Mouse (Mus musculus) megakaryocyte, embryonic 14.5 days (primary cell): ENCODE measurements around the gene Dcn. TPM values are rescaled to one million over a fixed set of nuclear protein-coding genes. Genes with fewer than 3 reads are reported as not detected.

Source experiments
- H3K27me3 ChIP-seq: replicated peaks from 2 replicates; pipeline ENCODE3; 2012; ENCODE audit warnings: inconsistent platforms
- H3K36me3 ChIP-seq: replicated peaks from 2 replicates; pipeline ENCODE3; 2012; ENCODE audit warnings: low read length, inconsistent platforms, mixed read lengths
- H3K4me1 ChIP-seq: 2 replicates; pipeline ENCODE4 v1.6.1; 2012; ENCODE audit warnings: inconsistent platforms
- H3K4me3 ChIP-seq: replicated peaks from 2 replicates; pipeline ENCODE3; 2012; ENCODE audit warnings: moderate library complexity, mild to moderate bottlenecking, inconsistent platforms
- H3K9me3 ChIP-seq: 2 replicates; pipeline ENCODE4 v1.6.1; 2012; ENCODE audit warnings: inconsistent platforms
- FLI1 ChIP-seq: IDR thresholded peaks from 2 replicates; pipeline ENCODE4 v1.6.1; 2012; ENCODE audit warnings: low read length, inconsistent platforms, mixed read lengths
- GATA1 ChIP-seq: IDR thresholded peaks from 3 replicates; pipeline ENCODE4 v1.6.1; 2012; ENCODE audit warnings: mixed read lengths, low read length, inconsistent platforms, borderline replicate concordance
- polyA plus RNA-seq: library from polyadenylated mRNA; stranded (reverse); fragments of >175 nt; gene quantifications from 2 replicates; pipeline ENCODE4 v1.2.3, GENCODE M21; 2012; ENCODE audit warnings: low replicate concordance; ENCODE audit not compliant: insufficient read depth

The Dcn gene
- polyA plus RNA-seq, 1 experiment = not detected

- Histone ChIP-seq H3K27me3 (no peaks in the 10 kb centered on the region), H3K4me3 (no peak overlapping the region), H3K9me3 (peaks cover 10% of the 10 kb centered on the region; the same call in 1 of the 2 replicates), H3K36me3 (no peaks in the 10 kb centered on the region), H3K4me1 (no peaks in the 10 kb centered on the region)
- TF ChIP-seq GATA1 (no peak), FLI1 (no peak)
Measured at GRCm38 (mm10) chr10:97478259-97478658, 1.1 kb upstream of the Dcn start.

- TF ChIP-seq FLI1 (no peak), GATA1 (no peak)
Measured at GRCm38 (mm10) chr10:97482150-97482549, 2.7 kb downstream of the Dcn start.

GRCm38 (mm10) chr10:97484049-97484448, 4.6 kb downstream of the Dcn start:
- Histone ChIP-seq H3K4me1 (no peaks in the 10 kb centered on the region), H3K36me3 (no peaks in the 10 kb centered on the region), H3K4me3 (no peak overlapping the region), H3K27me3 (no peaks in the 10 kb centered on the region), H3K9me3 (no peaks in the 10 kb centered on the region)
- TF ChIP-seq GATA1 = no peak
- no peak for TF ChIP-seq FLI1

More at GRCm38 (mm10) chr10:97482150-97482549, 2.7 kb downstream of the Dcn start:
- H3K9me3 ChIP-seq = no peaks in the 10 kb centered on the region
- H3K27me3 ChIP-seq = no peaks in the 10 kb centered on the region
- no peak overlapping the region for H3K4me3 ChIP-seq
- H3K4me1 ChIP-seq = no peaks in the 10 kb centered on the region
- no peaks in the 10 kb centered on the region for H3K36me3 ChIP-seq

DNA sequence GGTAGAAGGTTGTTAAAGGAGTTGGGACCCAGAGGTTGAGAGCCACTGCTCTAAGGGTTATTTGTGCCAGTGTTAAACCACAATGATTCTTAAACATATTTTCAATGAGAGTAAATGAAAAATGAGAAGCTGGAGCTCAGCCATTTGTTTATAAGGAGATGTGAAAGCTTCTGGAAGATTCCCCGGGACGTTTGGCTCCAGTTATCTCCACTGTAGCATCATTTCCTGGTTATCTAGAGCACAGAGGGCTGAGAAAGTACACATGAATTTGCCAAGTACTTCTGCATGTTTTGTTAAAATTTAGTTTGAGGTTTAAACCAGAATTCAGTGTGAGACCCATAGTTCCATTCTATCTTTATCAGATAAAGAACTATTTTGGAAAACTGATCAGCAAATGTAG, 5.7 kb downstream of the Dcn start:
- no peak for TF ChIP-seq FLI1
- no peak for TF ChIP-seq GATA1
- no peaks in the 10 kb centered on the region for H3K9me3 ChIP-seq
- no peak overlapping the region for H3K4me3 ChIP-seq
- H3K4me1 ChIP-seq = no peaks in the 10 kb centered on the region
- H3K36me3 ChIP-seq = no peaks in the 10 kb centered on the region
- H3K27me3 ChIP-seq = no peaks in the 10 kb centered on the region

GRCm38 (mm10) chr10:97486085-97486484, 6.7 kb downstream of the Dcn start:
- Histone ChIP-seq H3K4me1 (no peaks in the 10 kb centered on the region), H3K4me3 (no peak overlapping the region), H3K9me3 (no peaks in the 10 kb centered on the region), H3K36me3 (no peaks in the 10 kb centered on the region), H3K27me3 (no peaks in the 10 kb centered on the region)
- TF ChIP-seq GATA1 (no peak), FLI1 (no peak)

- TF ChIP-seq FLI1 = no peak
- TF ChIP-seq GATA1 = no peak
- Histone ChIP-seq H3K4me3 (no peak overlapping the region), H3K36me3 (no peaks in the 10 kb centered on the region), H3K9me3 (no peaks in the 10 kb centered on the region), H3K27me3 (no peaks in the 10 kb centered on the region), H3K4me1 (no peaks in the 10 kb centered on the region)
Measured at GRCm38 (mm10) chr10:97487269-97487989, 8.0 kb downstream of the Dcn start.

DNA sequence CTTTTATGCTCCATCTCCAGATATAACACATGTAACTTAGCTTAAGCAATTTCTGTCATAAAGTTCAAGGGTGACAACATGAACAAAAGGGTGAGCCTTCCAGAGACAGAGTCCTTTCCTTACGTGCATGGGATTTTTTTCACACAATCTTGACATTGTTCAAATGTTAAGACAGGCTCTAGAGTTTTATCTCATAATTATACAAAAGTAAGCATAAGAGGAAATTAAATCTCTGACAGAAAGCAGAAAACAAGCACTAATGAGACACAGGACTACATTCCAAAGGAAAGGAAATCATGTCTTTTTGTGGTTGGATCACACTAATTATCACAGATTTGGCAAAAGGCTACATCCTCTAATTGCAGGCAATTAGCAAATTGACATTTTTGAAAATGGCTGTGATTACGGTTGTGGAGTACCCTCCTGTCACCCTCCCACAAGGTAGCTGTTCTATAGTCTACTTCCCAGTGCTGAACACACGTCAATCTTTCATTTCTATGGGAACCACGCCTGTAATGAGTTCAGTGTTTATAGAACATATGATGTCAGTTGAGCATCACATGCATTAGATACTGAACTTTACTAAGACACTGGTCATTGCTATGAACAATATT, 13.1 kb downstream of the Dcn start:
- Histone ChIP-seq H3K36me3 (no peaks in the 10 kb centered on the region), H3K4me3 (no peak overlapping the region), H3K4me1 (no peaks in the 10 kb centered on the region), H3K27me3 (no peaks in the 10 kb centered on the region), H3K9me3 (no peaks in the 10 kb centered on the region)
- no peak for TF ChIP-seq GATA1
- no peak for TF ChIP-seq FLI1

- TF ChIP-seq FLI1 (no peak), GATA1 (no peak)
- Histone ChIP-seq H3K4me1 (no peaks in the 10 kb centered on the region), H3K27me3 (no peaks in the 10 kb centered on the region)
Measured at GRCm38 (mm10) chr10:97497646-97498045, 18.2 kb downstream of the Dcn start.

GRCm38 (mm10) chr10:97523366-97523765, 44.0 kb downstream of the Dcn start:
- Histone ChIP-seq H3K9me3 (peaks cover 5% of the 10 kb centered on the region; the same call in 1 of the 2 replicates), H3K4me3 (no peak overlapping the region)
- TF ChIP-seq FLI1 (no peak), GATA1 (no peak)

More at GRCm38 (mm10) chr10:97497646-97498045, 18.2 kb downstream of the Dcn start:
- Histone ChIP-seq H3K9me3 (peaks cover 8% of the 10 kb centered on the region), H3K36me3 (no peaks in the 10 kb centered on the region), H3K4me3 (no peak overlapping the region)

DNA sequence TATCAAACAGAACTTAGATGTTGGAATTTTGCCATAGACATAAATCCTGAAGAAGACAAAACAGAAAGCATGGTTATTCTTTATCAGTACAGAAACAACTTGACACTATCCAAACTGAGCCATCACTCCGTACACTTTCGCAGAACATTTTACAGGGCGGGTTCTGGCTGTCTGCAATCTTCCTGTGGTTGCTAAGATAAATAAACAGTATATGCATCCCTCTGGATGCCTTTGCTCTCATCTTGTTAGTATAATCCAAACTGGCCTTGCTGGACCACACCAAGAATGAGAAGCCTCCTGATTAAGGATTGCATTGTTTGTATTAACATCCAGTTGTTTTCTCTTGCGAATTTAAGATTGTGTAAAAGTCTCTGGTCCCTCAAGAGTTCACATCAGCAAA, 56.3 kb downstream of the Dcn start:
- Histone ChIP-seq H3K36me3 (no peaks in the 10 kb centered on the region), H3K27me3 (no peaks in the 10 kb centered on the region), H3K4me1 (no peaks in the 10 kb centered on the region), H3K9me3 (peaks cover 18% of the 10 kb centered on the region; the same call in 1 of the 2 replicates), H3K4me3 (no peak overlapping the region)
- no peak for TF ChIP-seq GATA1
- no peak for TF ChIP-seq FLI1

More at GRCm38 (mm10) chr10:97523366-97523765, 44.0 kb downstream of the Dcn start:
- no peaks in the 10 kb centered on the region for H3K4me1 ChIP-seq
- H3K27me3 ChIP-seq = no peaks in the 10 kb centered on the region
- H3K36me3 ChIP-seq = no peaks in the 10 kb centered on the region
